Mouse (Mus musculus) olfactory bulb, adult 2 months (tissue): ENCODE results near the gene Tcf15. TPM values are rescaled to one million over a fixed set of nuclear protein-coding genes. Genes with fewer than 3 reads are reported as not detected.

Experiments
- H3K27ac ChIP-seq: fragments of 200-500 bp; 2 replicates; pipeline ENCODE4 v1.5.1; 2012; ENCODE audit warnings: low read depth, low read length; ENCODE audit not compliant: insufficient read depth
- H3K4me1 ChIP-seq: fragments of 200-500 bp; 2 replicates; pipeline ENCODE4 v1.6.1; 2012; ENCODE audit warnings: low read length; ENCODE audit not compliant: control insufficient read depth, insufficient read depth
- H3K4me3 ChIP-seq: fragments of 200-500 bp; 2 replicates; pipeline ENCODE4 v1.5.1; 2012; ENCODE audit warnings: mild to moderate bottlenecking, low read depth, low read length, moderate library complexity; ENCODE audit not compliant: insufficient read depth
- CTCF ChIP-seq: fragments of 200-500 bp; IDR thresholded peaks from 2 replicates; pipeline ENCODE4 v1.5.1; 2012; ENCODE audit warnings: low read depth, mild to moderate bottlenecking, low read length, moderate library complexity; ENCODE audit not compliant: insufficient read depth
- POLR2A ChIP-seq: fragments of 200-500 bp; IDR thresholded peaks from 2 replicates; pipeline ENCODE4 v1.6.1; 2012; ENCODE audit warnings: mild to moderate bottlenecking, low read depth, low read length, moderate library complexity; ENCODE audit not compliant: insufficient read depth
- WGBS: fragments of 180-500 bp; shearing (Covaris S2); methylation state at CpG from one replicate; pipeline ENCODE4 v1.1.7; 2018; 5-methylcytosine and 5-hydroxymethylcytosine counted together
- polyA plus RNA-seq: library from polyadenylated mRNA; stranded (reverse); fragments of >200 nt; gene quantifications from 2 replicates; pipeline ENCODE4 v1.2.4, GENCODE M21; 2012; ENCODE audit warnings: low replicate concordance; ENCODE audit not compliant: missing spikeins, insufficient read depth, insufficient read length

Gene Tcf15
- polyA plus RNA-seq, 1 experiment: not detected

DNA sequence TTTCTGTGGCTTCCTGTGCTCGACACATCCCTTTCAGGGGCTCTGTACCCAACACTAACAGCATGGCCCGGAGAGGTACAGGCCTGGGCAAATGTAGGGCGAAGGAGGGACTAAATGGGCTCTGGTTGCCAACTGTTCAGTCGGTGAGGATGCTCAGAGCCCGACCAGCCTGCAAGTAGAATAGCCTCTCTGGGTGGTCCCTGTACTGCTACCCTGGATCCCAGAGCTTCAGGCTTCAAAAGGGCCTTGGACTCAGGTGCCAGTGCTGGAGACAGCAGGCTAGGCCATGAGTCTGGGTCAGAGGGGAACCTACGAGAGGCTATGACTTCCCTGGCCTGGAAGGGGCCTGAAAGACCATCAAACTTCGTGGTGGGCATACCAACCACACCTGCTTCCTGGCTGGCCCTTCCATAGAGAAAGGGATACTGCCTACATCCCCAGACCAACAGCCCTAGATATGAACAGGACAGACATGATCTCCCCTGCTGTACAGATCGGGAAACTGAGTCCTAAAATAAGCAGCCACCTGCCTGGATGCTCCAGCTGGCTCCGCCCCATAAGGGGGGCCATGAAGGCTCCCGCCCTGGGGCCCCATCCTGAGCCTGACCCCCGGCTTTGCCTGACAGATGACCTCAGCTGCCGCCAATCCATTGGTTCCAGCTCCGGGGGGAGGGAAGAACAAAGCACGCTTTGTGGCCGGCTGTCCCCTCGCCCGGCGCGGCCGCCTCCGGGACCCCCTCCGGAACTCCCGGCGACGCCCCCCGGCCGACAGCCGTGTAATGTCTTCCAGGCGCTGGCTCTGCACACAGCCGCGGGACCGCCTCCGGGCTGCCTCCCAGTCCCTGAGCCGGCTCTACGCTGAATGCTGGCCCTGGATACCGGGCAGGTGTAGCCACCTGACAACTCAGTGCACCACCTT, 29.0 kb upstream of the Tcf15 start:
- no peak for TF ChIP-seq POLR2A
- no peak for TF ChIP-seq CTCF
- 16% methylated on average over 36 of the region's 36 CpGs for WGBS
- peak overlapping the region; percentile 12; the same call in 1 of the 2 replicates for H3K4me3 ChIP-seq

DNA sequence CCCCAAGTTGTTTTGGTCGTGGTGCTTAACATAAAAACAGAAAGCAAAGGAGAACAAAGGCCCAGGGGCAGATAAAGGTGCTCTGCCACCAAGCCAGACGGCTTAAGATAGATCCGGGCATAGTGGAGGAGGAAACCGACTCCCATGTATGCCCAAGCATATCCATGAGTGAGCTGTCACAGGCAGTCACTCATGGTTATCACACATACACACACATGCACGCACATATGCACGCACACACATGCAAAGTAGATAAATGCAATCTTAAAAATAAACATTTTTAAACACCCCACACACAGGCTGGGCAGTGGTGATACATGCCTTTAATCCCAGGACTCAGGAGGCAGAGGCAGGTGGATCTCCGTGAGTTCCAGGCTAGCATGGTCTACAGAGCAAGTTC, 25.7 kb upstream of the Tcf15 start:
- H3K4me1 ChIP-seq: peaks cover 16% of the 10 kb centered on the region
- H3K27ac ChIP-seq: no peak overlapping the region
- no peak overlapping the region for H3K4me3 ChIP-seq
- 85% methylated on average over 7 of the region's 7 CpGs for WGBS
- TF ChIP-seq POLR2A (no peak), CTCF (no peak)

More for the DNA sequence above, 29.0 kb upstream of the Tcf15 start:
- H3K27ac ChIP-seq: no peak overlapping the region
- H3K4me1 ChIP-seq: peaks cover 17% of the 10 kb centered on the region

GRCm38 (mm10) chr2:152119228-152119865, 24.0 kb upstream of the Tcf15 start:
- Histone ChIP-seq H3K4me1 (peaks cover 12% of the 10 kb centered on the region), H3K4me3 (no peak overlapping the region), H3K27ac (no peak overlapping the region)
- 60% methylated on average over 6 of the region's 6 CpGs for WGBS
- TF ChIP-seq POLR2A: no peak
- TF ChIP-seq CTCF: no peak

GRCm38 (mm10) chr2:152122896-152123295, 20.5 kb upstream of the Tcf15 start:
- TF ChIP-seq POLR2A (no peak), CTCF (no peak)

DNA sequence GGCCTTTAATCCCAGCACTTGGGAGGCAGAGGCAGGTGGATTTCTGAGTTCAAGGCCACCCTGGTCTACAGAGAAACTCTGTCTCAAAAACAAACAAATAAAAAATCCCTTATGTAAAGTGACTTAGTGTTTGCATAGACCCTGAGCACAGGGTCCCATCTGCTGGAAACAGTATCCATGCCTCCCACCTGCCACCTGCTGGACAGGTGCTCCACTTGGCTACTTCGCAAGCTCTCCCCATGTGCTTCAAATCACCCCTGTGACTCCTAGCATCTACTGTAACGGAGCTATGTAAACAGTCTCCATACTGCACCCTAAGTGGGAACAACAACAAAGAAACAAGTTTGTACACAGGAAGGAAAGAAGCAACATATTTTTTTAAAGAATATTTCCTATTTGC, 14.8 kb upstream of the Tcf15 start:
- TF ChIP-seq POLR2A (no peak), CTCF (no peak)
- H3K27ac ChIP-seq: no peak overlapping the region
- 0 out of 2 replicates have a peak, but pooled peaks cover 4% of the 10 kb centered on the region for H3K4me1 ChIP-seq
- no peak overlapping the region for H3K4me3 ChIP-seq
- WGBS: 85% methylated on average over 2 of the region's 2 CpGs

More at GRCm38 (mm10) chr2:152122896-152123295, 20.5 kb upstream of the Tcf15 start:
- peaks cover 7% of the 10 kb centered on the region for H3K4me1 ChIP-seq
- no peak overlapping the region for H3K27ac ChIP-seq
- WGBS: 57% methylated on average over 9 of the region's 9 CpGs
- H3K4me3 ChIP-seq: no peak overlapping the region

DNA sequence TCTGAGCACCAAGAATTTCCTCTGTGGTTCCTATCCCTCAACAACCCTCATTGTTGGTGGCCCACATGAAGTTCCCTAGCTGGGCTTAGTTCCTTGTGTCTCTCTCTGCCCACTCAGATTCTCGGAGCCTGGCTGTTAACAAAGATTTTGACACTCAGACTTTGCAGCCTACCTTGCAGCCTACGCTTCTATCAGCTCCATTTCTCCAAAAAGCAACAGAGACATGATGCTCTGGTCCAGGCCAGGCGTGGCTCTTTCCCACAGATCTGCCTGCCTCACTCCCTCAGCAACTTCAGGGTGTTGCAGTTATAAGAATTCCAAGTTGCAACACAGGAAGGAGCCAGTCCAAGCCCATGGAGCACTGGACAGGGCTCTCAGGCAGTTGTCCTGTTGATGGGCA, 13.6 kb upstream of the Tcf15 start:
- H3K4me1 ChIP-seq: 0 out of 2 replicates have a peak, but pooled peaks cover 4% of the 10 kb centered on the region
- no peak for TF ChIP-seq POLR2A
- WGBS: 66% methylated on average over 3 of the region's 3 CpGs
- no peak overlapping the region for H3K4me3 ChIP-seq
- no peak overlapping the region for H3K27ac ChIP-seq

DNA sequence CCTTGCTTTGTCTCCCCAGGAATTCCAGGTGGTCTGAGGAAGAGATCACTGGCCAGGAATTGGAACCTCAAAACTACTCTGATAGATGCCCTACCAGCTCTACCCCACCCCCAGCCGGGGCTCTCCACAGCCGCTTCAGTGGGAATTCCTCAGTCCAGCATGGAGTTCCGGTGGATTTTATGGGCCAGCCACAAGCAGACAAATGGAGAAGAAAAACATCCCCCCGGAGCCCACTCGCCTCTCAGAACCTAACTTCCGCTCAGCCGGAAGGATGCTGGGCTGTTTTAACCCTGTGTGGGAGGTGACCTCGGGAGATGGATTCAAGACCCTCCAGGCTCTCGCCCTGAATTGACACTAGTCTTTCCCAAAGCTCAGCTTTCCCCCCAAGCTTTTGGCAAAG, 11.3 kb upstream of the Tcf15 start:
- Histone ChIP-seq H3K4me3 (no peak overlapping the region), H3K27ac (no peak overlapping the region), H3K4me1 (0 out of 2 replicates have a peak, but pooled peaks cover 4% of the 10 kb centered on the region)
- no peak for TF ChIP-seq CTCF
- no peak for TF ChIP-seq POLR2A
- 66% methylated on average over 9 of the region's 9 CpGs for WGBS

DNA sequence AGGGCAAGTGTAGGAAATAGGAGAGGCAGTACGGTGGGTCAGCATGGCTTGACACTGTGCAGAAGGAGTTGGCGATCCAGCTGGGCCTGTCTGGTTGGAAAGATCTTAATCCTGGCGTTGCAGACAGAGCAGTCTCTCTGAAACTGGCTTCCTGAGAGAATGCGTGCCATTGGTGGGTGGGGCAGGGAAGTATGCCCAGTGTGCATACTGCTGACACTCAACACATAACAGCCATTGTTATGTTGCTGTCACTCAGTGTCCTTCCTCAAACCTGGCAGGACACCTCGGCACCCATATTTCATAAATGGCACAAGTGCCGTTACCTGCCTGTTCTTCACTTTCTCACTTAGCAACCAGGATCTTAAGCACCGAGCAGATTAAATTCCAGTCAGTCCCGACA, 10.7 kb upstream of the Tcf15 start:
- no peak overlapping the region for H3K4me3 ChIP-seq
- H3K27ac ChIP-seq: no peak overlapping the region
- no peak for TF ChIP-seq CTCF
- no peak for TF ChIP-seq POLR2A
- 0 out of 2 replicates have a peak, but pooled peaks cover 4% of the 10 kb centered on the region for H3K4me1 ChIP-seq
- 82% methylated on average over 8 of the region's 8 CpGs for whole genome bisulfite sequencing
